Mouse (Mus musculus) cerebellum, adult 2 months (tissue): ENCODE measurements around the gene Susd3. TPM values are rescaled to one million over a fixed set of nuclear protein-coding genes. Genes with fewer than 3 reads are reported as not detected.

Source experiments
- DNase-seq, 2 experiments: peaks; one replicate each; pipeline ENCODE4 v3.0.0; 2021
- H3K27ac ChIP-seq: fragments of 200-500 bp; 2 replicates; pipeline ENCODE4 v1.5.1; 2012; ENCODE audit warnings: low read length, control low read depth, inconsistent platforms; ENCODE audit not compliant: insufficient read depth
- H3K27me3 ChIP-seq: fragments of 200-500 bp; 2 replicates; pipeline ENCODE4 v1.6.1; 2012; ENCODE audit warnings: inconsistent platforms, mild to moderate bottlenecking, low read length, moderate library complexity; ENCODE audit not compliant: control insufficient read depth, insufficient read depth
- H3K4me1 ChIP-seq: fragments of 200-500 bp; 2 replicates; pipeline ENCODE4 v1.6.1; 2011; ENCODE audit warnings: low read length; ENCODE audit not compliant: control insufficient read depth, insufficient read depth
- H3K4me3 ChIP-seq: fragments of 200-500 bp; replicated peaks from 2 replicates; pipeline ENCODE3; 2011; ENCODE audit warnings: mild to moderate bottlenecking, low read depth, low read length, control low read depth; ENCODE audit not compliant: insufficient read depth
- CTCF ChIP-seq: fragments of 200-500 bp; IDR thresholded peaks from 2 replicates; pipeline ENCODE4 v1.5.1; 2011; ENCODE audit warnings: low read depth, mild to moderate bottlenecking, control low read depth, low read length, moderate library complexity, borderline replicate concordance; ENCODE audit not compliant: insufficient read depth
- POLR2A ChIP-seq: fragments of 200-500 bp; IDR thresholded peaks from 2 replicates; pipeline ENCODE4 v1.6.1; 2011; ENCODE audit warnings: low read length, control low read depth, borderline replicate concordance; ENCODE audit not compliant: insufficient read depth
- WGBS: fragments of 180-500 bp; shearing (Covaris S2); methylation state at CpG from one replicate; pipeline ENCODE4 v1.1.7; 2018; 5-methylcytosine and 5-hydroxymethylcytosine counted together
- polyA plus RNA-seq: library from polyadenylated mRNA; depleted of rRNA; stranded (reverse); fragments of >200 nt; gene quantifications from 2 replicates; pipeline ENCODE4 v1.2.3, GENCODE M21; 2012

Susd3 gene
- polyA plus RNA-seq, 1 experiment: 1.2 TPM

GRCm38 (mm10) chr13:49271831-49272765 is 23.6 kb upstream of the Susd3 start:
- TF ChIP-seq POLR2A (no peak), CTCF (no peak)
- H3K27ac ChIP-seq: no peak overlapping the region
- WGBS: 59% methylated on average over 5 of the region's 5 CpGs
- H3K4me3 ChIP-seq: no peak overlapping the region
- no peak for DNase-seq
- no peaks in the 10 kb centered on the region for H3K27me3 ChIP-seq
- H3K4me1 ChIP-seq: no peaks in the 10 kb centered on the region

GRCm38 (mm10) chr13:49270500-49270899 is 22.0 kb upstream of the Susd3 start:
- Histone ChIP-seq H3K4me3 (no peak overlapping the region), H3K4me1 (no peaks in the 10 kb centered on the region), H3K27me3 (no peaks in the 10 kb centered on the region), H3K27ac (no peak overlapping the region)
- WGBS: 87% methylated on average over 8 of the region's 8 CpGs
- no peak for TF ChIP-seq CTCF
- no peak for TF ChIP-seq POLR2A
- DNase-seq: no peak

GRCm38 (mm10) chr13:49267645-49268044 is 19.1 kb upstream of the Susd3 start:
- H3K27me3 ChIP-seq: no peaks in the 10 kb centered on the region
- 83% methylated on average over 2 of the region's 2 CpGs for WGBS
- H3K4me1 ChIP-seq: no peaks in the 10 kb centered on the region
- no peak for DNase-seq
- H3K27ac ChIP-seq: no peak overlapping the region
- H3K4me3 ChIP-seq: no peak overlapping the region
- TF ChIP-seq POLR2A (no peak), CTCF (no peak)

GRCm38 (mm10) chr13:49260036-49260722 is 11.7 kb upstream of the Susd3 start:
- no peak overlapping the region for H3K27ac ChIP-seq
- H3K27me3 ChIP-seq: no peaks in the 10 kb centered on the region
- no peak for DNase-seq
- no peak overlapping the region for H3K4me3 ChIP-seq
- no peaks in the 10 kb centered on the region for H3K4me1 ChIP-seq
- no peak for TF ChIP-seq CTCF
- TF ChIP-seq POLR2A: no peak
- 75% methylated on average over 15 of the region's 15 CpGs for WGBS

GRCm38 (mm10) chr13:49257819-49258313 is 9.4 kb upstream of the Susd3 start:
- 87% methylated on average over 3 of the region's 3 CpGs for WGBS
- no peak overlapping the region for H3K4me3 ChIP-seq
- H3K27ac ChIP-seq: no peak overlapping the region
- no peaks in the 10 kb centered on the region for H3K4me1 ChIP-seq
- TF ChIP-seq POLR2A (no peak), CTCF (no peak)
- DNase-seq: no peak
- H3K27me3 ChIP-seq: no peaks in the 10 kb centered on the region

- H3K27ac ChIP-seq: no peak overlapping the region
- TF ChIP-seq POLR2A (no peak), CTCF (no peak)
- H3K4me3 ChIP-seq: no peak overlapping the region
- no peaks in the 10 kb centered on the region for H3K27me3 ChIP-seq
- no peak for DNase-seq
- H3K4me1 ChIP-seq: no peaks in the 10 kb centered on the region
- WGBS: 76% methylated on average over 13 of the region's 13 CpGs
Measured at GRCm38 (mm10) chr13:49252746-49253145, 4.2 kb upstream of the Susd3 start.

GRCm38 (mm10) chr13:49252113-49252512 is 3.6 kb upstream of the Susd3 start:
- no peaks in the 10 kb centered on the region for H3K4me1 ChIP-seq
- H3K27ac ChIP-seq: no peak overlapping the region
- 70% methylated on average over 2 of the region's 2 CpGs for WGBS
- no peak for TF ChIP-seq CTCF
- TF ChIP-seq POLR2A: no peak
- no peak overlapping the region for H3K4me3 ChIP-seq
- no peaks in the 10 kb centered on the region for H3K27me3 ChIP-seq
- no peak for DNase-seq
